Mouse (Mus musculus): ENCODE data around the gene Mrps24.

GRCm38 (mm10) chr11:5734323-5734722 lies 18.8 kb upstream of the Mrps24 start:
- TF ChIP-seq CTCF (IDR thresholded peaks at IDR 0.05; ENCODE audit: low read depth, low read length), result no peak
- TF ChIP-seq EP300 (IDR thresholded peaks at IDR 0.05; ENCODE audit: insufficient read depth, low read depth, low read length), result no peak
- no peak for TF ChIP-seq POLR2A (IDR thresholded peaks at IDR 0.05; ENCODE audit: insufficient read depth, low read length)

Measured in ES-Bruce4 (cell line).